Mouse (Mus musculus) embryonic facial prominence, embryonic 13.5 days (tissue): ENCODE data around the gene Lztr1. TPM values are rescaled to one million over a fixed set of nuclear protein-coding genes. Genes with fewer than 3 reads are reported as not detected.
"Not testable (repeated sequence)": the region's sequence is repeated elsewhere in the genome, so short reads cannot be mapped to it uniquely, and the experiment has no call there.

Source experiments
- ATAC-seq: fragments of 200-750 bp; cut with Nextera tagmentation; 2 replicates; pipeline ENCODE4 v1.8.0; 2017; ENCODE audit warnings: low read depth; ENCODE audit not compliant: insufficient number of reproducible peaks, insufficient read depth, low FRiP score, low TSS enrichment
- H3K27ac ChIP-seq: fragments of 300-500 bp; sonication (generic); 2 replicates; pipeline ENCODE4 v1.5.1; 2015; ENCODE audit warnings: moderate library complexity, mild to moderate bottlenecking, inconsistent platforms
- H3K27me3 ChIP-seq: fragments of 300-500 bp; sonication (generic); 2 replicates; pipeline ENCODE4 v1.6.1; 2015; ENCODE audit warnings: mild to moderate bottlenecking, inconsistent platforms
- H3K36me3 ChIP-seq: fragments of 300-500 bp; sonication (generic); 2 replicates; pipeline ENCODE4 v1.6.1; 2015; ENCODE audit warnings: mild to moderate bottlenecking, inconsistent platforms
- H3K4me1 ChIP-seq: fragments of 300-500 bp; sonication (generic); 2 replicates; pipeline ENCODE4 v1.6.1; 2015; ENCODE audit warnings: inconsistent platforms
- H3K4me2 ChIP-seq: fragments of 300-500 bp; sonication (generic); 2 replicates; pipeline ENCODE4 v1.6.1; 2015; ENCODE audit warnings: moderate library complexity, mild to moderate bottlenecking, inconsistent platforms
- H3K4me3 ChIP-seq: fragments of 300-500 bp; sonication (generic); 2 replicates; pipeline ENCODE4 v1.5.1; 2015; ENCODE audit warnings: mild to moderate bottlenecking, inconsistent platforms
- H3K9ac ChIP-seq: fragments of 300-500 bp; sonication (generic); 2 replicates; pipeline ENCODE4 v1.6.1; 2015; ENCODE audit warnings: mild to moderate bottlenecking, inconsistent platforms
- H3K9me3 ChIP-seq: fragments of 300-500 bp; sonication (generic); 2 replicates; pipeline ENCODE4 v1.6.1; 2016; ENCODE audit warnings: inconsistent platforms
- whole genome bisulfite sequencing: fragments of 180-500 bp; shearing (Covaris S2); methylation state at CpG from one replicate; pipeline ENCODE4 v1.1.7; 2015; ENCODE audit warnings: mixed read lengths; 5-methylcytosine and 5-hydroxymethylcytosine counted together
- polyA plus RNA-seq: library from polyadenylated mRNA; unstranded; fragments of >200 nt; fragmentation: Nextera tagmentation; extraction: Ambion mirVana; gene quantifications from 2 replicates; pipeline ENCODE4 v1.2.1, GENCODE M21; 2015

Lztr1 gene
- polyA plus RNA-seq, 1 experiment from 2014 or later: 98.5 TPM

- H3K4me2 ChIP-seq: no peak overlapping the region
- no peak overlapping the region for H3K27ac ChIP-seq
- H3K4me3 ChIP-seq: no peak overlapping the region
- H3K27me3 ChIP-seq: peaks cover 42% of the 10 kb centered on the region
- 61% methylated on average over 3 of the region's 3 CpGs for WGBS
- H3K36me3 ChIP-seq: peaks cover 58% of the 10 kb centered on the region
- peaks cover 16% of the 10 kb centered on the region for H3K4me1 ChIP-seq
- ATAC-seq: no peak
- H3K9ac ChIP-seq: no peak overlapping the region
- H3K9me3 ChIP-seq: no peaks in the 10 kb centered on the region
Measured at GRCm38 (mm10) chr16:17486505-17486904, 22.0 kb upstream of the Lztr1 start.

DNA sequence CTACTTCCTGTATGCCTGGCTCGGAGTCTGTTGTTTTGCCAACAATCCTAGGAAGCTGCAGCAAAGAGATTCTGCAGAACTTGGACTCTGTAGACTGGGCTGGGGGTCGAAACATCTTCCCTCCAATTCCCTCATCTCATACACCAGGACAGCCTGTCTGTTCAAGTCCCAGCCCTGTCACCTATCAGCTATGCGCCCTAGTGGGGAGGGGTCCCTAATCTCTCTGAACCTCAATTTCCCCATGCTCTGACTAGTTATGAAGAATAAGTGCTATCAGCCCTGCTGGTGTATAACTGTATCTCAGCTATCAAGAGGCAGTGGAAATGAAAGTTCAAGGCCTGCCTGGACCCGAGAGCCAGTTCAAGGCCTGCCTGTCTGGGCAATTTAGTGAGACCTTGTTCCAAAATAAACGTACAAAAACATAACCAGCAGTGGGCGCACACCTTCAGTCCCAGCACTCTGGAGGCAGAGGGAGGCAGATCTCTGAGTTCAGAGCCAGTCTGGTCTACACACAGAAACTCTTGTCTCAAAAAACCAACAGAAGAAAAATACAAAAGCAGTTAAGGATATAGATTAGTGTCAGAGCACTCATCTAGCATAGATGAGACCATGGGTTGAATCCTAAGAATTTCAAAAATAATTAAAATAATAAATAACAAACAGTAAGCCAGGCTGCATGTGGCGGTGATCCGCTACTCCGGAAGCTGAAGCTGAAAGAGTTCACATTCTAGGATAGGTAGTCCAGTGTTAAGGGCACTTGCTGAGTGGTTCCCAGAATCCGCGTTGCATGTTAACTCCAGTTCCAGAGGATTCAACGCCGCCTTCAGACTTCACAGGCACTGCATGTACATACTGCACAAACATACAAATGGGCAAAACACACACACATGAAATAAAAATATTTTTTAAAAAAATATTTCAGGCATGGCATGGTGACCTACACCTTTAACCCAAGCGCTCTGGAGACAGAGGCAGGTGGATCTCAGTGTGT is 19.7 kb upstream of the Lztr1 start:
- H3K4me2 ChIP-seq: peak overlapping the region; percentile 85
- no peak for ATAC-seq
- 44% methylated on average over 14 of the region's 14 CpGs for WGBS
- H3K9me3 ChIP-seq: no peaks in the 10 kb centered on the region
- peak overlapping the region; percentile 66 for H3K9ac ChIP-seq
- peak overlapping the region; percentile 48 for H3K4me3 ChIP-seq
- peaks cover 16% of the 10 kb centered on the region for H3K4me1 ChIP-seq
- no peak overlapping the region for H3K27ac ChIP-seq
- peaks cover 38% of the 10 kb centered on the region for H3K36me3 ChIP-seq
- H3K27me3 ChIP-seq: peaks cover 42% of the 10 kb centered on the region

GRCm38 (mm10) chr16:17489469-17490111 is 18.9 kb upstream of the Lztr1 start, which contains the start of gene Aifm3:
TSS of gene Aifm3 (plus strand) at chr16:17489611.
- Histone ChIP-seq H3K36me3 (peaks cover 30% of the 10 kb centered on the region), H3K9me3 (no peaks in the 10 kb centered on the region), H3K4me1 (peaks cover 16% of the 10 kb centered on the region), H3K4me2 (peak within 1 kb of the TSS; percentile 85), H3K27ac (no peak within 1 kb of the TSS), H3K4me3 (peak within 1 kb of the TSS; percentile 48), H3K27me3 (peaks cover 42% of the 10 kb centered on the region), H3K9ac (peak within 1 kb of the TSS; percentile 66)
- WGBS: 1% methylated on average over 47 of the region's 47 CpGs
- no peak for ATAC-seq

- Histone ChIP-seq H3K9me3 (no peaks in the 10 kb centered on the region), H3K9ac (no peak overlapping the region), H3K4me1 (peaks cover 11% of the 10 kb centered on the region), H3K4me3 (no peak overlapping the region), H3K4me2 (no peak overlapping the region), H3K27ac (no peak overlapping the region), H3K27me3 (peaks cover 42% of the 10 kb centered on the region), H3K36me3 (peaks cover 17% of the 10 kb centered on the region; the same call in 1 of the 2 replicates)
- WGBS: 77% methylated on average over 5 of the region's 5 CpGs
- no peak for ATAC-seq
Measured at GRCm38 (mm10) chr16:17491154-17491553, 17.3 kb upstream of the Lztr1 start.

GRCm38 (mm10) chr16:17491896-17492561 is 16.5 kb upstream of the Lztr1 start:
- ATAC-seq: no peak
- Histone ChIP-seq H3K27me3 (peaks cover 42% of the 10 kb centered on the region), H3K4me1 (peaks cover 18% of the 10 kb centered on the region), H3K36me3 (peaks cover 10% of the 10 kb centered on the region; the same call in 1 of the 2 replicates), H3K9me3 (no peaks in the 10 kb centered on the region), H3K4me3 (no peak overlapping the region), H3K9ac (no peak overlapping the region), H3K27ac (no peak overlapping the region), H3K4me2 (no peak overlapping the region)
- WGBS: 73% methylated on average over 5 of the region's 5 CpGs

- Histone ChIP-seq H3K9me3 (no peaks in the 10 kb centered on the region), H3K27me3 (no peaks in the 10 kb centered on the region), H3K4me1 (peaks cover 7% of the 10 kb centered on the region), H3K9ac (peak overlapping the region; percentile 7; the same call in 1 of the 2 replicates), H3K4me2 (no peak overlapping the region), H3K4me3 (no peak overlapping the region), H3K27ac (no peak overlapping the region), H3K36me3 (no peaks in the 10 kb centered on the region)
- WGBS: 43% methylated on average over 2 of the region's 2 CpGs
- ATAC-seq: no peak
Measured at GRCm38 (mm10) chr16:17496499-17497305, 11.8 kb upstream of the Lztr1 start.

DNA sequence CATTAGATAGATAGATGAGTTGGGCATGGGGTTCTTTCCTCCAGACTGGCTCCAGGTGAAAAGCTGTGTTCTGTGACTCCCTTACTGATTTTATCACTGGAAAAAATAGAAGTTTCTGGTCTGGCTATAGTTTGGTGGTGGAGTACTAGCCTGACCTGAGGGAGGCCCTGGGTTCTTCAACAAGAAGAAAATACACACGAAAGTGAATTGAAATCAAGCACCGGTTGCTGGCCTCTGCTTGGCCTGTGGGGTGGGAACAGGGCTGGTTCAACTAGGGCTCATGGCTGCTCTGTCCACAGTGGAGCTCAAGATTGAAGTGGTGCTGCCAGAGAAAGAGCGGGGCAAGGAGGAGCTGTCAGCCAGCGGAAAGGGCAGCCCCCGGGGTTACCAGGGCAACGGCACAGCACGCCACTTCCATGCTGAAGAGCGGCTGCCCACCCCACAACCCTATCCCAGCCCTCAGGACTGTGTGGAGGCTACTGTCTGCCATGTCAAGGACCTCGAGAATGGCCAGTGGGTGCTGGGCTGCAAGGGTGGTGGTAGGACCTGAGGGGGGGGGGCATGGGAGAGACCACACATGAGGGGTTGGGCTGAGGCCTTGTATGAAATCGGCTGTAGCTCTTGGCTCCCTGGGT is 9.1 kb upstream of the Lztr1 start:
- Histone ChIP-seq H3K27ac (no peak overlapping the region), H3K9me3 (no peaks in the 10 kb centered on the region), H3K9ac (no peak overlapping the region), H3K27me3 (no peaks in the 10 kb centered on the region), H3K4me2 (no peak overlapping the region), H3K36me3 (no peaks in the 10 kb centered on the region), H3K4me1 (peaks cover 7% of the 10 kb centered on the region), H3K4me3 (no peak overlapping the region)
- ATAC-seq: no peak
- 34% methylated on average over 10 of the region's 10 CpGs for WGBS

GRCm38 (mm10) chr16:17502681-17503080 is 5.8 kb upstream of the Lztr1 start:
- H3K36me3 ChIP-seq: no peaks in the 10 kb centered on the region
- no peaks in the 10 kb centered on the region for H3K4me1 ChIP-seq
- no peak overlapping the region for H3K4me3 ChIP-seq
- no peaks in the 10 kb centered on the region for H3K27me3 ChIP-seq
- no peak overlapping the region for H3K4me2 ChIP-seq
- no peaks in the 10 kb centered on the region for H3K9me3 ChIP-seq
- ATAC-seq: no peak
- no peak overlapping the region for H3K9ac ChIP-seq
- no peak overlapping the region for H3K27ac ChIP-seq
- WGBS: 77% methylated on average over 4 of the region's 4 CpGs

DNA sequence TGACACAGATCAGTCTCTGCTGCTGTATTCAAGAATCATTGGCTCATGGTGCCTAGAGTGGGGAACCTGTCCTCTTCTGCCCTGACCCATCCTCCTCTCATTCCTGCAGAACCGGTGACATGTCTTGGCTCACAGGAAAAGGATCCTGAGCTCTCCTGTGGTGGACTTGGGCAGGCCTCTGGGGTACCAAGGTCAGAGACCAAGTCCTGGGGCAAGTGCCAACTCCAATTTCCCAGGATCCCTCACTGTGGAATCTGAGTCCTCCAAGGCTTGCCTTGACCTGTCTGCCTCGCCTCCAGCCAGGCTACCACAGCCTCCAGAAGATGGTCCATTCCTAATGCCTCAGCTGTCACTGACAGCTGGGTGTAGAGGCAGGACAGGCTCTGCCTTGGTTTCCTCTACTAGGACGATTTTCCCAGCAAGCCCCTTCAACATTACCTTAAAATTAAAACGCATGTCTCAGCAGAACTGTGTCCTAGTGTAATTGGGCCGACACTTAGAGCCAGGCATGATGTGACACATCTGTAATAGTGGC is 1.4 kb upstream of the Lztr1 start:
- no peaks in the 10 kb centered on the region for H3K27me3 ChIP-seq
- 81% methylated on average over 5 of the region's 5 CpGs for WGBS

GRCm38 (mm10) chr16:17508031-17508430 is 457 bp upstream of the Lztr1 start:
- Histone ChIP-seq H3K27ac (peak overlapping the region; percentile 94), H3K9ac (peak overlapping the region; percentile 88), H3K4me2 (peak overlapping the region; percentile 83), H3K36me3 (peaks cover 22% of the 10 kb centered on the region), H3K4me1 (peaks cover 11% of the 10 kb centered on the region), H3K4me3 (peak overlapping the region; percentile 82)
- H3K27me3 ChIP-seq, ATAC-seq, H3K9me3 ChIP-seq: not testable (repeated sequence)
- 30% methylated on average over 3 of the region's 3 CpGs for WGBS

More for the DNA sequence above, 1.4 kb upstream of the Lztr1 start:
- ATAC-seq: no peak
- peaks cover 12% of the 10 kb centered on the region for H3K36me3 ChIP-seq
- H3K4me3 ChIP-seq: no peak overlapping the region
- no peak overlapping the region for H3K9ac ChIP-seq
- no peak overlapping the region for H3K27ac ChIP-seq
- no peaks in the 10 kb centered on the region for H3K9me3 ChIP-seq
- H3K4me2 ChIP-seq: no peak overlapping the region
- peaks cover 11% of the 10 kb centered on the region for H3K4me1 ChIP-seq
